Mouse (Mus musculus): ENCODE measurements around the gene Sox9. TPM values are rescaled to one million over a fixed set of nuclear protein-coding genes. Genes with fewer than 3 reads are reported as not detected.

Sox9 gene
- polyA plus RNA-seq, 1 experiment from 2014 or later, result 25.5 TPM

DNA sequence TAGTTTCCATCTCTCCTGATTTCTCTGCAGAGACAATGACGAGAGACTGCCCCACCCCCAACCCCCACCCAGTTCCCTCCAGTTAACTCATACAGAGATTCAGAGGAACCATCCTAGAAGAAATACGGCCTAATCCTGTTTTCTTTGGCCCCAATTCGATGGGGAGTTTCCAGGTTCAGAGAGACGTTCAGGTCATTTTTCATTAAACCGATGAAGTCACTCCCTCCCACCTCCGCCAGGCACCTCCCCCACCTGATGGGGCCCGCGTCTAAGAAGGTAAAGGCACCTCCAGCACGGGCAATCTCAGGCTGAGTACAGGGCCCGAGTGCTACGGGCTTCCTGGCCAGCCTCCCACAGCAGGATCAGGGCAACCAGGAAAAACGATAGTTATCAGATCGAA is 6.3 kb downstream of the Sox9 start:
- no peak overlapping the region for H3K4me3 ChIP-seq (ENCODE audit: low read length)
- peaks cover 12% of the 10 kb centered on the region for H3K4me1 ChIP-seq (ENCODE audit: control insufficient read depth, insufficient read depth, low read length)
- H3K9me3 ChIP-seq (ENCODE audit: control insufficient read depth, low read length), result no peaks in the 10 kb centered on the region
- H3K27me3 ChIP-seq (replicated peaks; ENCODE audit: control insufficient read depth, insufficient read depth, low read length), result peaks cover 7% of the 10 kb centered on the region; the same call in 1 of the 2 replicates
- no peak overlapping the region for H3K4me2 ChIP-seq (ENCODE audit: low read depth, low read length)
- H3K27ac ChIP-seq (ENCODE audit: low read length), result no peak overlapping the region
- peak; percentile 71 for ATAC-seq
- no peaks in the 10 kb centered on the region for H3K36me3 ChIP-seq (ENCODE audit: control insufficient read depth, insufficient read depth, low read length)
- WGBS, result 11% methylated on average over 13 of the region's 13 CpGs
- no peak overlapping the region for H3K9ac ChIP-seq (ENCODE audit: low read depth, low read length)

DNA sequence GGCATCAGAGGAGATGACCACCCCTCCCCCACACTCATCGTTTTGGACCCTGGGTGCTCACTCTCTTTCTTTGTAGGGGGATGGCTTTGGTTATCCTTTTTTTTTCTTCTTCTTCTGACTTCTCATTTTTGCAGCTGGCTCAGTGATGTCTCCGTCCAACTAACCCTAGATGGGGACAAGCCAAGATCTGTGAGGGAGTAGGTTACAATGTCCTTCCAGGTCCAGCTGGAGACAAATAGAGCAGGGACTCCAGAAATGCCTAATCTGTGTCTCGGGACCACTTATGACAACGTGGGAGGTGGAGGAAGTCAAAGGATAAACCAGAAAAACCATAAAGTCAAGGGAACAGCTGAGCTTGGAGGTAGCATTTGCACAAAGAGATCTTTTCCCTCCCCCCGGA is 14.4 kb downstream of the Sox9 start:
- Histone ChIP-seq H3K9ac (ENCODE audit: low read depth, low read length) (no peak overlapping the region), H3K4me2 (ENCODE audit: low read depth, low read length) (no peak overlapping the region), H3K9me3 (ENCODE audit: control insufficient read depth, low read length) (no peaks in the 10 kb centered on the region), H3K4me3 (ENCODE audit: low read length) (no peak overlapping the region), H3K27ac (ENCODE audit: low read length) (no peak overlapping the region), H3K36me3 (ENCODE audit: control insufficient read depth, insufficient read depth, low read length) (no peaks in the 10 kb centered on the region), H3K4me1 (ENCODE audit: control insufficient read depth, insufficient read depth, low read length) (no peaks in the 10 kb centered on the region), H3K27me3 (replicated peaks; ENCODE audit: control insufficient read depth, insufficient read depth, low read length) (no peaks in the 10 kb centered on the region)
- 83% methylated on average over 5 of the region's 5 CpGs for WGBS
- ATAC-seq, result no peak

DNA sequence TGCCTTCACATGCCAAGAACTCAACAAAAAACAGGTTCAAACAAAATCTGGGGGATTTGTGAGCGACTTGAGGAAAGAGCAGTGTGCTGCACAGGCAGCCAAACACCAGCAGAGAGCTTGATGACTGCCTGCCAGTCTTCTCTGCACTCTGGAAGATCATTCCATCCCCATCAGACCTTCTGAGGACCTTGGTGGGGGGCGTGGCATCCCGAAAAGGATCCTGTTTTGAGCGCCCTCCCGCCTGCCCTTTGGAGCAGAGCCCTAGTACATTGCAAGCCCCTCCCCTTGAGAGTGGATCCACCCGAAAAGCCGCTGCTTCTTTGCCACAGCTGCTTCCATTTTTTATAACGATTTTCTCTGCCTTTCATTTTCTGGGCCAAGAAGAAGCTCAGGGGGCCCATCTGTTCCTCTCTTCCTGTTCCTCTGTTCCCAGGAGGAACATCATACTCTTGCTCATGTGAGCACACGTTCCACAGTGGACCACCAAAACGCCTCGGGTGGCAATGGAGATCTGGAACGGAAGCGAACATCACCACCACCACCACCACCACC is 16.9 kb downstream of the Sox9 start:
- ATAC-seq, result no peak
- Histone ChIP-seq H3K36me3 (ENCODE audit: control insufficient read depth, insufficient read depth, low read length) (no peaks in the 10 kb centered on the region), H3K4me3 (ENCODE audit: low read length) (no peak overlapping the region), H3K9ac (ENCODE audit: low read depth, low read length) (no peak overlapping the region), H3K4me1 (ENCODE audit: control insufficient read depth, insufficient read depth, low read length) (no peaks in the 10 kb centered on the region), H3K4me2 (ENCODE audit: low read depth, low read length) (no peak overlapping the region), H3K27me3 (replicated peaks; ENCODE audit: control insufficient read depth, insufficient read depth, low read length) (no peaks in the 10 kb centered on the region), H3K9me3 (ENCODE audit: control insufficient read depth, low read length) (no peaks in the 10 kb centered on the region), H3K27ac (ENCODE audit: low read length) (no peak overlapping the region)
- 65% methylated on average over 13 of the region's 13 CpGs for whole genome bisulfite sequencing

DNA sequence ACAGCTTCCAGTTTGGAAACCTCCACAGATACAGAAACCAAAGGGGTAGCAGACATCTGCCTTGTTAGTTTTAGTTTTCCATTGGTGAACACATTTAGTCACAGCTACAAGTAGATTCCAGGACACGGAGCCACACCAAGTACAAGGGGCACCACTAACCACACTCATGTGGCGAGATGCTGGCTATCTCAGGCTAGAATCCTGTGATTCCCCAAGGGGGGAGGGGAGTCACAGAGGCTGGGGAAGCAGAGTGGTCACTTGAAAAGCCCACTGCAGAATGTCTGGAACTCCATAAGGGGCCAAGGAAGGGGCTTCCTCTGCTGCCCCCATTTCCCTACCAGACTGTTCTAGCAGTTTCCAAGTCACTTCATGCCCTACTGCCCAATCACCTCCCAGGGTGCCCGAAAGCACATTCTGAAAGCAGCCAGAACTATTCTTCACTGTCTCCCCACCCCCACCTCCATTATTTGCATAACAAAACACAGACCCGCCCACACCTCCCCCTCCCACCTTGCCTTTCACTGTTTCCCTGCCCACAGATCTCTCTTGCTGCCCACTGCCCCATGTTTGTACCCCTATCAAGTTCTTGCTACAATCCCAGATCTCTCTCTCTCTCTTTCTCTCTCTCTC is 19.3 kb downstream of the Sox9 start:
- ATAC-seq, result no peak
- no peak overlapping the region for H3K9ac ChIP-seq (ENCODE audit: low read depth, low read length)
- 48% methylated on average over 4 of the region's 4 CpGs for WGBS

DNA sequence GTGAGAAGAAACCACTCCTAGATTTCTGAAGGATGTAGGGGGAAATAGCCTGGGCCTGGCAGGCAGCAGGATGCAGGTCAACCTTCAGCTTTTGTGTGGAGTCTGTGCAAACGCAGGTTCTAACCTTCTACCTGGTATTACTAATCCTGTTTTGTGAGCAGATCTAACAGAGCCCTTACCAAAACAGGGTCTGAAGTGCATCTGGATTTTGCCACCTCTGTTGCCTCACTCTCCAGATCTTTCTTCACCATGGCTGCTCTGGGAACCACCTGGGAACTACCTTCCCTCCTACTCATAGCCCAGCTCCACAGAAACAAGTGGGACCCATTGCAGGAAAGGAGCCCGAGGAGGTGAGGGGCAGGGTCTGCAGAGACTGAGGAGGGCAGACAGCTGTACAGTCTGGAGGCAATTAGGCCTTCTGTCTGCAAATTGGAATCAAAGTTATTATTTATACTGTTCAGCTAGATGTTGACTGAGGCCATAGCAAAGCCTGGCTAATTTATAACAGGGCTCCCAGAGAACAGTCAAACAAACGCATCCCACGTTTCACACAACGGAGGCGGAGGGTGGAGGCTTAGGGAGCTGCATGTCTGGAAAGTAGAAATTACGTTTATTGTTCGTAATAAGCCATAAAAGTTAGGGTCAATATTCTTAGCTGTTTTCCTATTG is 25.9 kb downstream of the Sox9 start:
- WGBS, result 39% methylated on average over 8 of the region's 8 CpGs
- H3K36me3 ChIP-seq (ENCODE audit: control insufficient read depth, insufficient read depth, low read length), result no peaks in the 10 kb centered on the region
- H3K9ac ChIP-seq (ENCODE audit: low read depth, low read length), result no peak overlapping the region
- H3K27ac ChIP-seq (ENCODE audit: low read length), result peak overlapping the region; percentile 33; the same call in 1 of the 2 replicates
- ATAC-seq, result peak; percentile 77
- H3K4me2 ChIP-seq (ENCODE audit: low read depth, low read length), result no peak overlapping the region
- peaks cover 23% of the 10 kb centered on the region for H3K4me1 ChIP-seq (ENCODE audit: control insufficient read depth, insufficient read depth, low read length)
- no peaks in the 10 kb centered on the region for H3K27me3 ChIP-seq (replicated peaks; ENCODE audit: control insufficient read depth, insufficient read depth, low read length)
- no peak overlapping the region for H3K4me3 ChIP-seq (ENCODE audit: low read length)
- no peaks in the 10 kb centered on the region for H3K9me3 ChIP-seq (ENCODE audit: control insufficient read depth, low read length)

More for the DNA sequence above, 19.3 kb downstream of the Sox9 start:
- no peak overlapping the region for H3K4me2 ChIP-seq (ENCODE audit: low read depth, low read length)
- no peaks in the 10 kb centered on the region for H3K27me3 ChIP-seq (replicated peaks; ENCODE audit: control insufficient read depth, insufficient read depth, low read length)
- no peak overlapping the region for H3K4me3 ChIP-seq (ENCODE audit: low read length)
- no peaks in the 10 kb centered on the region for H3K36me3 ChIP-seq (ENCODE audit: control insufficient read depth, insufficient read depth, low read length)
- no peak overlapping the region for H3K27ac ChIP-seq (ENCODE audit: low read length)
- no peaks in the 10 kb centered on the region for H3K4me1 ChIP-seq (ENCODE audit: control insufficient read depth, insufficient read depth, low read length)
- no peaks in the 10 kb centered on the region for H3K9me3 ChIP-seq (ENCODE audit: control insufficient read depth, low read length)

DNA sequence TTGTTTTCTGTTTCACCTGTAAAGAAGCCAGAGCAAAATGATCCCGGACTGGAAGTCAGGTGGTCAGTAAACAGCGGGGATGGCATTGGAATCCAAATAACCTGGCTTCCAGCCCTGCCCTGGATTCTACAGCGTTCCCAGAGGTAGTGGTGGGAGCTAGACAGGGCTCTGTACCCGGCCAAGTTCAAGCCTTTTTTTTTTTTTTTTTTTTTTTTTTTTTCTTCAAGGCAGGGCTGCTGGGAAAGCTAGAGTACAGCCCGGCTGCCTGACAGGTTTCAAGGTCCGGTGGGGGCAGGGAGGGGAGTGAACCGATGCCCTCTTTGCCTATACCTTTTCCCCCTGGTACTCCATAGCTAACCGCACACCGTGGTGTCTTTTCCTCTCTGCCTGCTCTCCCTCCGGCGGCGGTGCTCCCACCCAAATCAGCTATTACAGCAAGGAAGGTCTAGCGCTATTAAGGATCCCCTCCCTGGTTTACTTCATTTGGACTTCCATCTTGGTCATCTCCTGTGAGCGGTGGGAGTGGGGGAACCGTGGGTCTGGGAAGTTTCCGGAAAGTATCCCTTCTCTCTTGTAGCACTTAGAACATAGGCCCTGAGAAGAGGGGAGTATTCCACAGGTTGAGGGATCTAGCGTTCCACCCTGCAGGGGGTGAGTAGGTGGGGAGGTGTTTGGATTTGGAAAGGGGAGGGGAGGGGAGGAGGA is 28.6 kb downstream of the Sox9 start:
- Histone ChIP-seq H3K4me3 (ENCODE audit: low read length) (peak overlapping the region; percentile 20), H3K4me1 (ENCODE audit: control insufficient read depth, insufficient read depth, low read length) (peaks cover 23% of the 10 kb centered on the region), H3K27me3 (replicated peaks; ENCODE audit: control insufficient read depth, insufficient read depth, low read length) (no peaks in the 10 kb centered on the region), H3K4me2 (ENCODE audit: low read depth, low read length) (peak overlapping the region; percentile 54), H3K36me3 (ENCODE audit: control insufficient read depth, insufficient read depth, low read length) (no peaks in the 10 kb centered on the region), H3K27ac (ENCODE audit: low read length) (no peak overlapping the region), H3K9ac (ENCODE audit: low read depth, low read length) (peak overlapping the region; percentile 39; the same call in 1 of the 2 replicates), H3K9me3 (ENCODE audit: control insufficient read depth, low read length) (no peaks in the 10 kb centered on the region)
- ATAC-seq, result peak; percentile 72
- WGBS, result 3% methylated on average over 17 of the region's 17 CpGs

DNA sequence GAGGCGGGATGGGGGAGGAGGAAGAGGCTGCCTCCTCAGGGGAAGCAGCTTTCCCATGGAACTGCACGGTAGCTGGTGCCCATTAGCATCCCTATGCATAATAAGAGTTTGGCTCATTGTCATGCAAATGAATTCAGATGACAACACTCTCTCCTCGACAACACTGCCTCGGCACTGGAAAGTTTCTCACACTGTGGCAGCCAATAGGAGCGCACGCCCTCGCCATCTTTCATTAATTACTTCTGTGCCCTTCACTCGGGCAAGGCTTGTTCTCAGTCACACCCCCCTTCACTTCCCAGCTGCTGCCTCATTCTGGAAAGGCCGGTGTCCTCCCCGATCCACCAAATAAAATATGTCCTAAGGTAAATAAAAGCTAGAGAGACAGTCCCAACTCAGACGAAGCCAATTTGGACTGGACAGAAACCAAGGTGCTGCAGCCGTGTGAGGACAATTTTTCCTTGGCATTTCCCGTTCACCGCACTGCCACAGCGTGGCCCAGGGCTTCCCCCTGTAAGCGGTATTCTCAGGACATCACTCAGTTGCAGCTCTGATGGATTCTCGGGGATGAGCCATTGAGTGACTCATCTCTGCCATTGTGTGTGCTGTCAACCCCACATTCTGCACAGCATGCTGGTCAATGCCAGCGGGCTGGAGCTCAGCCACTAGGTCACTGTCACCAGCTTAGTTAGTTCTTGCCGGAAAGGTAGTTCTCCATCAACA is 29.3 kb downstream of the Sox9 start:
- Histone ChIP-seq H3K4me3 (ENCODE audit: low read length) (peak overlapping the region; percentile 20), H3K9ac (ENCODE audit: low read depth, low read length) (no peak overlapping the region), H3K4me2 (ENCODE audit: low read depth, low read length) (peak overlapping the region; percentile 54), H3K36me3 (ENCODE audit: control insufficient read depth, insufficient read depth, low read length) (no peaks in the 10 kb centered on the region), H3K9me3 (ENCODE audit: control insufficient read depth, low read length) (no peaks in the 10 kb centered on the region), H3K4me1 (ENCODE audit: control insufficient read depth, insufficient read depth, low read length) (peaks cover 23% of the 10 kb centered on the region), H3K27ac (ENCODE audit: low read length) (no peak overlapping the region), H3K27me3 (replicated peaks; ENCODE audit: control insufficient read depth, insufficient read depth, low read length) (no peaks in the 10 kb centered on the region)
- WGBS, result 18% methylated on average over 19 of the region's 19 CpGs
- peak; percentile 39 for ATAC-seq

DNA sequence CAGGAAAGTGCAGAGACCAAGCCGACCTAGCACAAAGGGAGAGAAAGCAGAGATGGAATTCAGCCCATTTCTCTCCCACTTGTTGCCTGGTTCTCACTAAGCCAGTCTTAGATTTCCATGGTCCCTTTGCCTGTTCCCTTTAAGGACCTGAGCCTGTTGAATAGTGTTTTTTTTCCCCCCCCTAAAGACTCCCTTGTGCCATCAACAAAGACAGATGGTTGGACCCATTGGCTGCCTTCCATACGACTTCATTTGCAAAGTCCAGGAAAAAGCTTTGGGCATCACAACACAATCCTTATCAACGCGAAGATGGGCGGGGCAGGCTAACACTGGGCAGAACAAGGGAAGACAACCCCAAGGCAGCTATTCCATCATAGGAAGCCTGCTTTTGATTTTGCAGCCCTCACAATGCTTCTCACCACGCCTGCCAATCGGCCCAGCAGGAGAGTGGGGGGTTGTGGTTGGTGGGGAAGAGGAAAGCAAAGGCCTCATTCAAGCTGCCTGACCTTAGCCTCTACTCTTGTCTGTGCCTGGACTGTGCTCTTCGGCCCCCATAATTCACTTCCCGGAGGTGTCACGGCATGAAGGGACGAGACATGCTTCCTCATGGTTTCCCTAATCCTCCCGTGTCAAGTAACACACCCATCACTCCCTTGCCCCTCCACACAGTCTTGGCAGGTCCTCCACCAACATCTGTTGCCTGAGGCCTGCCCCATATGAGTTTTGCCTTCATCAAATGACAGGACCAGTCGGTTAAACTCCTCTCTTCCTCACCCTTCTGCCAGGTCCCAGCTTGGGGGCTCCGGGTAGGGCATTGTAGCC is 36.0 kb downstream of the Sox9 start:
- Histone ChIP-seq H3K4me3 (ENCODE audit: low read length) (no peak overlapping the region), H3K9me3 (ENCODE audit: control insufficient read depth, low read length) (no peaks in the 10 kb centered on the region), H3K27me3 (replicated peaks; ENCODE audit: control insufficient read depth, insufficient read depth, low read length) (no peaks in the 10 kb centered on the region), H3K9ac (ENCODE audit: low read depth, low read length) (no peak overlapping the region), H3K27ac (ENCODE audit: low read length) (no peak overlapping the region), H3K4me1 (ENCODE audit: control insufficient read depth, insufficient read depth, low read length) (peaks cover 6% of the 10 kb centered on the region; the same call in 1 of the 2 replicates), H3K36me3 (ENCODE audit: control insufficient read depth, insufficient read depth, low read length) (no peaks in the 10 kb centered on the region), H3K4me2 (ENCODE audit: low read depth, low read length) (no peak overlapping the region)
- 59% methylated on average over 14 of the region's 14 CpGs for WGBS
- ATAC-seq, result peak; percentile 33
